Mouse (Mus musculus): ENCODE data around the gene Rpl36-ps4. TPM values are rescaled to one million over a fixed set of nuclear protein-coding genes. Genes with fewer than 3 reads are reported as not detected.
A peak's percentile ranks its signal among the peaks of the same experiment; 100 is the strongest.
"Not testable (repeated sequence)": the region's sequence is repeated elsewhere in the genome, so short reads cannot be mapped to it uniquely, and the experiment has no call there.

Rpl36-ps4 gene
- polyA plus RNA-seq, 1 experiment from 2014 or later = not detected

- DNase-seq (ENCODE audit: low spot score) = no peak
- WGBS = 82% methylated on average over 6 of the region's 6 CpGs
- Histone ChIP-seq H3K27ac (no peak overlapping the region), H3K4me3 (no peak overlapping the region), H3K9me3 (peaks cover 3% of the 10 kb centered on the region; the same call in 1 of the 2 replicates), H3K36me3 (no peaks in the 10 kb centered on the region), H3K4me1 (no peaks in the 10 kb centered on the region), H3K27me3 (ENCODE audit: insufficient read depth, poor library complexity, severe bottlenecking) (no peaks in the 10 kb centered on the region)
Measured at GRCm38 (mm10) chr17:87897175-87897574, 23.6 kb upstream of the Rpl36-ps4 start.

DNA sequence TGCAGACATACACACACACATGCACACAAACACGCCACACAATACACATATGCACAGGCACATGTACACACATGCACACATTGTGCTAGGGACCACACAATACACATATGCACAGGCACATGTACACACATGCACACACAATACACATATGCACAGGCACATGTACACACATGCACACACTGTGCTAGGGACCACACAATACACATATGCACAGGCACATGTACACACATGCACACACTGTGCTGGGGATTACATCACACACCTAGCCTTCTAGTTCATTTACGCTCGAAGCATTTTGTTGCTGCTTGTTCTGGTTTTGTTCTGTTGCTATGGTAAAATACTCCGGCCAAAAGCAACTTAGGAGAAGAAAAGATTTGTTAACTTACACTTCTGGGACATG lies 20.1 kb upstream of the Rpl36-ps4 start:
- 85% methylated on average over 4 of the region's 4 CpGs for WGBS
- peaks cover 2% of the 10 kb centered on the region; the same call in 1 of the 2 replicates for H3K9me3 ChIP-seq
- H3K27me3 ChIP-seq (ENCODE audit: insufficient read depth, poor library complexity, severe bottlenecking) = no peaks in the 10 kb centered on the region
- DNase-seq (ENCODE audit: low spot score) = no peak
- H3K36me3 ChIP-seq = no peaks in the 10 kb centered on the region
- H3K4me1 ChIP-seq = no peaks in the 10 kb centered on the region
- H3K27ac ChIP-seq = no peak overlapping the region
- H3K4me3 ChIP-seq = no peak overlapping the region

- Histone ChIP-seq H3K9me3 (no peaks in the 10 kb centered on the region), H3K27ac (no peak overlapping the region), H3K4me3 (no peak overlapping the region), H3K36me3 (no peaks in the 10 kb centered on the region), H3K27me3 (ENCODE audit: insufficient read depth, poor library complexity, severe bottlenecking) (no peaks in the 10 kb centered on the region), H3K4me1 (no peaks in the 10 kb centered on the region)
- WGBS = 74% methylated on average over 7 of the region's 7 CpGs
- no peak for DNase-seq (ENCODE audit: low spot score)
Measured at GRCm38 (mm10) chr17:87901163-87901562, 19.6 kb upstream of the Rpl36-ps4 start.

DNA sequence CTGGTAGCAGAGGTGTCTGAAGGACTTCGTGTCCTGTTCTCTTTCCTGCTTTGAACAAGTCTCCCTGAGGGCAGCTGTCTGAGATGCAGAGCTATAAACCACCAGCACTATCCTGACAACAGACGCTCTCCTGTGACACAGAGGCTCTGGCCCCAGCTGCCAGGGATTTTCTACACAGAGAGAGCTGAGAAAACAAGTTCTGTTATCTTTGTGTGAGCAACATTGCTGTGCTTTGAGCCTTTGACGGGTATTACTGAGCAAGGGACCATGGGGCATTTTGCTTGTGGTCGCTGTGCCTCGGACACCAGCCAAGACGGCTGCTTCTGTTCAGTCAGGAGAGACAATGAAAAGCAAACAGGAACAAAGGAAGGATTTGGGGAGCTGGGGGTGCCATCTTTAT lies 17.6 kb upstream of the Rpl36-ps4 start:
- H3K36me3 ChIP-seq = no peaks in the 10 kb centered on the region
- H3K27me3 ChIP-seq (ENCODE audit: insufficient read depth, poor library complexity, severe bottlenecking) = no peaks in the 10 kb centered on the region
- H3K27ac ChIP-seq = no peak overlapping the region
- H3K9me3 ChIP-seq = no peaks in the 10 kb centered on the region
- H3K4me1 ChIP-seq = no peaks in the 10 kb centered on the region
- no peak for DNase-seq (ENCODE audit: low spot score)
- 41% methylated on average over 6 of the region's 6 CpGs for WGBS
- no peak overlapping the region for H3K4me3 ChIP-seq

DNA sequence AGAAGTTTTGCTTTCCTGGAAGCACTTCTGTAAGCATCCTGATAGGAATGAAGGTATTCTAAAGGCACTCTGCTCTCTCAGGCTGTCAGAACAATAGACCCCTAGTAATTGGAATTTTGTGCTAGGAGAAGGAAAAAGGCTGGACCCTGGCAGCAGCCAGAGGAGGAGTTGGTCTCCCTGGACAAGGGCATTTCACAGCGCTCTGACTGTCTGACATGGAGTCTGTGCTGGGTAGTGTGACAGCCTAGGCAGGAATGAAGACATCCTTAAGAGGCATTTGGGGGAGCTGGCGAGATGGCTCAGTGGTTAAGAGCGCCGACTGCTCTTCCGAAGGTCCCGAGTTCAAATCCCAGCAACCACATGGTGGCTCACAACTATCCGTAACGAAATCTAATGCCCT lies 17.1 kb upstream of the Rpl36-ps4 start:
- H3K4me3 ChIP-seq = no peak overlapping the region
- H3K27me3 ChIP-seq (ENCODE audit: insufficient read depth, poor library complexity, severe bottlenecking) = no peaks in the 10 kb centered on the region
- WGBS = 87% methylated on average over 8 of the region's 8 CpGs
- H3K27ac ChIP-seq = no peak overlapping the region
- H3K9me3 ChIP-seq = no peaks in the 10 kb centered on the region
- no peak for DNase-seq (ENCODE audit: low spot score)
- H3K4me1 ChIP-seq = no peaks in the 10 kb centered on the region
- H3K36me3 ChIP-seq = no peaks in the 10 kb centered on the region

- Histone ChIP-seq H3K9me3 (no peaks in the 10 kb centered on the region), H3K27ac (no peak overlapping the region), H3K36me3 (no peaks in the 10 kb centered on the region), H3K27me3 (ENCODE audit: insufficient read depth, poor library complexity, severe bottlenecking) (no peaks in the 10 kb centered on the region), H3K4me1 (no peaks in the 10 kb centered on the region), H3K4me3 (no peak overlapping the region)
- WGBS = 81% methylated on average over 3 of the region's 3 CpGs
- no peak for DNase-seq (ENCODE audit: low spot score)
Measured at GRCm38 (mm10) chr17:87915386-87915785, 5.4 kb upstream of the Rpl36-ps4 start.

DNA sequence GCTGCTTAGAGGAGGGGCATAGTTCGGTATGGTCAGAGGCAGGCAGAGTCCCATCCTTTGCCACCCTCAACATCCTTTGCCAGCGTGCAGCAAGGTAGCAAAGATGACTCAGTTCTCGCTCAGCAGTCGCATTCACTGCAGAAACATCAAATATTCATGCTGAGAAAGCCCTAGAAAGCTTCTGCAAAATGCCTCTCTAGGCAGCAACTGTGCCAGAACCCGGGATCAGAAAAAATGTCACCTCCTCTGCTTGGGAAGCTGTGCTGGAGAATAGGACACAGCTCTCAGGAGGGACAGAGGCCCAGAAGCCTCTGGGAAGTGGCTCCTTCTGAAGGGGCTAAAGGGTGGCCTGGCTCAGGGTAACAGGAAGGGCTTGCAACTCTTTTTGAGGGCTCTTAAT lies 2.7 kb upstream of the Rpl36-ps4 start:
- Histone ChIP-seq H3K27me3 (ENCODE audit: insufficient read depth, poor library complexity, severe bottlenecking) (no peaks in the 10 kb centered on the region), H3K27ac (no peak overlapping the region), H3K4me1 (0 out of 2 replicates have a peak, but pooled peaks cover 6% of the 10 kb centered on the region), H3K36me3 (no peaks in the 10 kb centered on the region), H3K4me3 (no peak overlapping the region), H3K9me3 (no peaks in the 10 kb centered on the region)
- WGBS = 78% methylated on average over 5 of the region's 5 CpGs
- no peak for DNase-seq (ENCODE audit: low spot score)

DNA sequence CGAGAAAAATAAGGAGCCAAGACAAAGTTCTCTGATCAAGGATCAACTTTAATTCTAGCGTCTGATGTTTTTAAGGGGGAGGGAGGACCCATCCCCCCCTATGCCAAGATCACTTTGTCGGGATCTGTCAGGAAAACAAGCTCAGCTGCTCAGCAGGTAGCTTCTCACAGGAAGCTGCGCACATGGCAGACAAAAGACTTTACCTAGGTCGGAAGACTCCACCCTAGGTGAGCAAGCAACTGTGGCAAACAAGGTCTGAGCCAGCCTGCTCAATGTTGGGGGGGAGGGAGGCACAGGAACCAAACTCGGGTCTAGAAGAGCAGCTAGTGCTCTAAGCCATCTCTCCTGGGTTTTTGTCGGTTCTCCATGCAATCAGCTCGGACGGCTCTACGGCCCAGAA lies 13.5 kb downstream of the Rpl36-ps4 start:
- no peaks in the 10 kb centered on the region for H3K27me3 ChIP-seq (ENCODE audit: insufficient read depth, poor library complexity, severe bottlenecking)
- H3K4me1 ChIP-seq = no peaks in the 10 kb centered on the region
- no peak overlapping the region for H3K27ac ChIP-seq
- no peaks in the 10 kb centered on the region for H3K36me3 ChIP-seq
- no peaks in the 10 kb centered on the region for H3K9me3 ChIP-seq
- H3K4me3 ChIP-seq = no peak overlapping the region
- 60% methylated on average over 10 of the region's 10 CpGs for WGBS
- DNase-seq (ENCODE audit: low spot score) = no peak

DNA sequence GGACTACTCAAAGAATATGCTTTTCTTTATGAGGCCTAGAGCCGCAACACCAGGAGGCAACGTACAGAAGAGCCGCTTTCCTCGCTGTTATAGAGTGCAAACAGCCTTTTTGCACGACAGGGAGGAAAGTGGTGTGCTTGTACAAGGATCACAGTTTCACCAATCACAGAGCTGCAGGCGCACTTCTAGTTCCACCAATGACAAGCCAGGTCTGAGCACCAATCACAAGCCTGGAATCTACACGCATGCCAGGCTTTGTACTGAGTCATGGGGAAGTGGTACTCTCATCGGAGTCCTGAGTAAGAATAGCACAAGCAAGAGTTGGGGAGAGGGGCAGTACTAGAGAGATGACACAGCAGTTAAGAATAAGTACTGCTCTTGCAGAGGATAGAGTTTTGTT lies 14.0 kb downstream of the Rpl36-ps4 start:
- WGBS = 78% methylated on average over 8 of the region's 8 CpGs
- DNase-seq (ENCODE audit: low spot score) = no peak
- Histone ChIP-seq H3K4me1 (no peaks in the 10 kb centered on the region), H3K4me3 (no peak overlapping the region), H3K27me3 (ENCODE audit: insufficient read depth, poor library complexity, severe bottlenecking) (no peaks in the 10 kb centered on the region), H3K9me3 (no peaks in the 10 kb centered on the region), H3K36me3 (no peaks in the 10 kb centered on the region), H3K27ac (no peak overlapping the region)

DNA sequence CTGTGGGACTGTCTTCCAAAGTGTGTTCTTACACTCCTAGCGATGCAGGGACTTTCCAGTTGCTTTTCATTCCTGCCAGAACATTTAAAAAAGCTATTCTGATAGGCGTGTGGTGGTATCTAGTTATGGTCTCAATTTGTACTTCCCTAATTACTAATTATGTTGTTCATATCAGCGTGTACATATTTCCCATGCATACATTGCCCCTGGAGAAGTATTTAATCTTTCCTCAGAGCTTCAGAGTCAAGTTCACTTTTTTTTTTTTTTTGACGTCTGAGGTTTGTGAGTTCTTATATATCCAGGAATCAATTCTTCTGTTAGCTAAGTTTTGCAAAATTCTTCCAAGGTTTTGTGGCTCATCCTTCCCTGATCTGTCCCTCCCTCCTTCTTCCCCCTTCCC lies 15.4 kb downstream of the Rpl36-ps4 start:
- H3K4me1 ChIP-seq = no peaks in the 10 kb centered on the region
- H3K27me3 ChIP-seq (ENCODE audit: insufficient read depth, poor library complexity, severe bottlenecking) = no peaks in the 10 kb centered on the region
- H3K36me3 ChIP-seq = no peaks in the 10 kb centered on the region
- 84% methylated on average over 4 of the region's 4 CpGs for WGBS
- DNase-seq (ENCODE audit: low spot score) = no peak
- H3K27ac ChIP-seq = no peak overlapping the region
- no peak overlapping the region for H3K4me3 ChIP-seq
- no peaks in the 10 kb centered on the region for H3K9me3 ChIP-seq

- H3K4me3 ChIP-seq = no peak overlapping the region
- WGBS = 41% methylated on average over 16 of the region's 16 CpGs
- peak; percentile 82 for DNase-seq (ENCODE audit: low spot score)
- no peak overlapping the region for H3K27ac ChIP-seq
- H3K27me3 ChIP-seq (ENCODE audit: insufficient read depth, poor library complexity, severe bottlenecking) = no peaks in the 10 kb centered on the region
- H3K9me3 ChIP-seq = no peaks in the 10 kb centered on the region
- H3K36me3 ChIP-seq = no peaks in the 10 kb centered on the region
- H3K4me1 ChIP-seq = no peaks in the 10 kb centered on the region
Measured at GRCm38 (mm10) chr17:87948965-87949584, 28.3 kb downstream of the Rpl36-ps4 start.

DNA sequence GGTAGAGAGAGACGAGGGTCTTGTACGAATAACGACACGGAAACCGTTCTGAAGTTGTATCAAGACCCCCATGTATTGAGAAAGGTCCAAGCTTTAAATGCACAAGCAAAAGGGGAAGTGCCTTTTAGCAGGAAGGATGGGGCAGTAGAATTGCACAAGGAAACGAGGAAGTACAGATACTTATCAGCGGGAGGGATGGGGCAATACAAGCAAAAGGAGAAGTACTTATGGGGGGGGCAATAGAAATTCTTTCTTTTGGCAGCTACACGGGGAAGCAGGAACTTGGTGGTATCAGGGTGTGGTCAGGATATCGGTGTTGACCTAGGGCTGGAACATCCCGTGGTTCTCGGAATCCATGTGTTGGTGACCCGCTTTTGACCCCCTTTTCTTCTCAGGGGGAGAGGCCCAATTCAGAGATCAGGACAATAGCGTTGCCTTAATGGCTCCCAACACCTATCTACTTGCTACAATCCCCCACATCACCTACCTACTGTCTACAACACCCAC lies 33.9 kb downstream of the Rpl36-ps4 start:
- not testable (repeated sequence) for DNase-seq (ENCODE audit: low spot score)

DNA sequence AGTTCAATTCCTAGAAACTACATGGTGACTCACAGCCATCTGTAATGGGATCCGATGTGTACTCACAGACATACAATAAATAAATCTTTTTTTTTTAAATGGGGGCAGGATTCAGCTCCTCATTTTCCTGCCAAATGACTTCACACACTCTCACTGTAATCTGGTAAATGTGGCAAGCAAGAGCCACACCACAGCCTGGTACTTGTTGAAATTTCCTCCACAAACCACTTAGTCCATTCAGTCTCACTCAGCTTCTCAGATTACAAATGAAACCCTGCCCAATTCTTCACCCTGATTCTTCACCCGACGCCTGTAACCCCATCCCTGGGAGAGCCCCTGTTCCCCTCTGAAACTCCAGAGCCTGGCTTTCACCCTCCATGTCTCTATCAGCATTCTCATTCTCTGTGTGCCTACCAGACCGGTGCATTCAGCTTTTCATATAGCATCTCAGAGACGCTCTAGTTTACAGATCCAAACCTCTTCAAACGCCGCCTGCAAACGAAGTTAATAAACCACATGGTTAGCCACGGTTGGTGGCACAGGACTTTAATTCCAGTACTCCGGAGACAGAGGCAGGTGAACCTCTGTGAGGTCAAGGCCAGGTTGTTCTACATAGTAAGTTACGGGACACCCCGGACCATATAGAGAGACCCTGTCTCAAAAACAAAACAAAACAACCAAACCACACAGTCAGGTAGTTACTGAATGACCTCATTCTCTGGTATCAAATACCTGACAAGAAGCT lies 36.5 kb downstream of the Rpl36-ps4 start:
- H3K36me3 ChIP-seq = no peaks in the 10 kb centered on the region
- H3K4me1 ChIP-seq = no peaks in the 10 kb centered on the region
- DNase-seq (ENCODE audit: low spot score) = no peak
- no peaks in the 10 kb centered on the region for H3K27me3 ChIP-seq (ENCODE audit: insufficient read depth, poor library complexity, severe bottlenecking)
- H3K4me3 ChIP-seq = no peak overlapping the region
- H3K9me3 ChIP-seq = no peaks in the 10 kb centered on the region
- WGBS = 78% methylated on average over 12 of the region's 12 CpGs
- no peak overlapping the region for H3K27ac ChIP-seq

More for the DNA sequence above, 33.9 kb downstream of the Rpl36-ps4 start:
- H3K4me3 ChIP-seq; H3K27me3 ChIP-seq (ENCODE audit: insufficient read depth, poor library complexity, severe bottlenecking); H3K4me1 ChIP-seq; H3K36me3 ChIP-seq; H3K9me3 ChIP-seq; H3K27ac ChIP-seq: not testable (repeated sequence)
- WGBS = 80% methylated on average over 13 of the region's 13 CpGs
